Mouse (Mus musculus) limb, embryonic 15.5 days (tissue): ENCODE measurements around the gene Nfkbie. TPM values are rescaled to one million over a fixed set of nuclear protein-coding genes. Genes with fewer than 3 reads are reported as not detected.
A peak's percentile ranks its signal among the peaks of the same experiment; 100 is the strongest.

ENCODE experiments used
- ATAC-seq: fragments of 200-750 bp; cut with Nextera tagmentation; 2 replicates; pipeline ENCODE4 v1.8.0; 2017; ENCODE audit warnings: low read depth, moderate TSS enrichment; ENCODE audit not compliant: insufficient number of reproducible peaks, low FRiP score, low TSS enrichment
- H3K27ac ChIP-seq: fragments of 300-500 bp; sonication (generic); 2 replicates; pipeline ENCODE4 v1.5.1; 2015; ENCODE audit warnings: moderate library complexity, mild to moderate bottlenecking, inconsistent platforms
- H3K27me3 ChIP-seq: fragments of 300-500 bp; sonication (generic); 2 replicates; pipeline ENCODE4 v1.6.1; 2015; ENCODE audit warnings: inconsistent platforms
- H3K36me3 ChIP-seq: fragments of 300-500 bp; sonication (generic); 2 replicates; pipeline ENCODE4 v1.6.1; 2015; ENCODE audit warnings: inconsistent platforms
- H3K4me1 ChIP-seq: fragments of 300-500 bp; sonication (generic); 2 replicates; pipeline ENCODE4 v1.6.1; 2015; ENCODE audit warnings: inconsistent platforms
- H3K4me2 ChIP-seq: fragments of 300-500 bp; sonication (generic); 2 replicates; pipeline ENCODE4 v1.6.1; 2015; ENCODE audit warnings: mild to moderate bottlenecking, inconsistent platforms
- H3K4me3 ChIP-seq: fragments of 300-500 bp; sonication (generic); 2 replicates; pipeline ENCODE4 v1.5.1; 2015; ENCODE audit warnings: mild to moderate bottlenecking, inconsistent platforms
- H3K9ac ChIP-seq: fragments of 300-500 bp; sonication (generic); 2 replicates; pipeline ENCODE4 v1.6.1; 2015; ENCODE audit warnings: inconsistent platforms
- H3K9me3 ChIP-seq: fragments of 300-500 bp; sonication (generic); 2 replicates; pipeline ENCODE4 v1.6.1; 2016; ENCODE audit warnings: inconsistent platforms
- WGBS: fragments of 180-500 bp; shearing (Covaris S2); methylation state at CpG from one replicate; pipeline ENCODE4 v1.1.7; 2015; 5-methylcytosine and 5-hydroxymethylcytosine counted together
- polyA plus RNA-seq: library from polyadenylated mRNA; unstranded; fragments of >200 nt; fragmentation: Nextera tagmentation; extraction: Ambion mirVana; gene quantifications from 2 replicates; pipeline ENCODE4 v1.2.1, GENCODE M21; 2015

Gene Nfkbie
- polyA plus RNA-seq, 1 experiment from 2014 or later, result 6.1 TPM

- Histone ChIP-seq H3K4me1 (peaks cover 46% of the 10 kb centered on the region), H3K27ac (peak overlapping the region; percentile 89), H3K36me3 (peaks cover 43% of the 10 kb centered on the region), H3K4me2 (no peak overlapping the region), H3K27me3 (no peaks in the 10 kb centered on the region), H3K4me3 (no peak overlapping the region), H3K9ac (no peak overlapping the region), H3K9me3 (no peaks in the 10 kb centered on the region)
- ATAC-seq, result no peak
- WGBS, result 78% methylated on average over 23 of the region's 23 CpGs
Observed at GRCm38 (mm10) chr17:45585725-45586448, 30.4 kb downstream of the Nfkbie start.

DNA sequence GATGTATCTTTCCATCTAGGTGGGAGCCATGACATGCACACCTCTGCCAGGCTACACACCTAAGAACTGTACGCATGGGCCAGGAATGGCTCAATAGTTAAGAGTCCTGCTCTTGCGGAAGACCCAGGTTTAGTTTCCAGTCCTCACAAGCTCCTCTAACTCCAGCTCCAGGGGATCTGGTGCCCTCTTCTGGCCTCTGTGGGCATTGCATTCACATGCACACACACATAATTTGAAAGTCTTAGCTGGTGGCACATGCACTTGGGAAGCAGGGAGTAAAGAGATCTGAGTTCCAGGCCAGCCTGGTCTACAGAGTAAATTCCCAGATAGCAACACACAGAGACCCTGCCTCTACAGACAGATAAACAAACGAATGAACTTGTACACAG, 30.9 kb downstream of the Nfkbie start:
- Histone ChIP-seq H3K9me3 (no peaks in the 10 kb centered on the region), H3K27me3 (no peaks in the 10 kb centered on the region), H3K27ac (no peak overlapping the region), H3K36me3 (peaks cover 43% of the 10 kb centered on the region), H3K4me1 (peaks cover 48% of the 10 kb centered on the region), H3K4me2 (no peak overlapping the region), H3K9ac (no peak overlapping the region), H3K4me3 (no peak overlapping the region)
- 94% methylated on average over 3 of the region's 3 CpGs for WGBS
- ATAC-seq, result no peak

DNA sequence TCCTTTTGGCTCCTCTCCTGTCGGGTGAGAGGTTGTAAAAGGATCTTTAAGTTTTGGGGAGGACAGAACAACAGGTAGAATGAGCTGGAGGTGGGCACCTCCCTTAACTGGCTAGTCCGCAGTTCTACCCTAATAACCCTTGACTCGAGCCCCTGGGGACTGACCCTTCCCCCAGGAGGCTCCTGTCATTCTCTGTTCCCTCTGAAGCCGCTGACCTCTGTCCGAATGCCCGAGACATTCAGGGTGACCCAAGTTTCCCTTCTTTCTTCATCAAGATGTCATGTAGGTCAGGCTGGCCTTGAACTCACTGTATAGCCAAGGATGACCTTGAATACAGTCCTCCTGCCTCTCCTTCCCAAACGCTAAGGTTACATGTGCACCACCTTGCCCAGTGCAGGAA, 32.9 kb downstream of the Nfkbie start:
- H3K27ac ChIP-seq, result no peak overlapping the region
- no peak for ATAC-seq
- no peaks in the 10 kb centered on the region for H3K27me3 ChIP-seq
- 89% methylated on average over 6 of the region's 7 CpGs for WGBS
- no peaks in the 10 kb centered on the region for H3K9me3 ChIP-seq
- H3K36me3 ChIP-seq, result peaks cover 43% of the 10 kb centered on the region
- no peak overlapping the region for H3K4me2 ChIP-seq
- no peak overlapping the region for H3K9ac ChIP-seq
- peaks cover 60% of the 10 kb centered on the region for H3K4me1 ChIP-seq
- no peak overlapping the region for H3K4me3 ChIP-seq

GRCm38 (mm10) chr17:45589236-45589635, 33.7 kb downstream of the Nfkbie start:
- peaks cover 61% of the 10 kb centered on the region for H3K4me1 ChIP-seq
- 96% methylated on average over 7 of the region's 7 CpGs for WGBS
- ATAC-seq, result no peak

GRCm38 (mm10) chr17:45589844-45590243, 34.3 kb downstream of the Nfkbie start:
- H3K4me3 ChIP-seq, result no peak overlapping the region
- 89% methylated on average over 8 of the region's 8 CpGs for WGBS
- ATAC-seq, result no peak
- no peaks in the 10 kb centered on the region for H3K27me3 ChIP-seq
- peaks cover 43% of the 10 kb centered on the region for H3K36me3 ChIP-seq
- H3K9me3 ChIP-seq, result no peaks in the 10 kb centered on the region
- no peak overlapping the region for H3K27ac ChIP-seq
- peaks cover 61% of the 10 kb centered on the region for H3K4me1 ChIP-seq
- H3K9ac ChIP-seq, result no peak overlapping the region
- H3K4me2 ChIP-seq, result no peak overlapping the region

More at GRCm38 (mm10) chr17:45589236-45589635, 33.7 kb downstream of the Nfkbie start:
- no peak overlapping the region for H3K27ac ChIP-seq
- peaks cover 43% of the 10 kb centered on the region for H3K36me3 ChIP-seq
- no peak overlapping the region for H3K4me2 ChIP-seq
- H3K9me3 ChIP-seq, result no peaks in the 10 kb centered on the region
- no peaks in the 10 kb centered on the region for H3K27me3 ChIP-seq
- H3K4me3 ChIP-seq, result no peak overlapping the region
- no peak overlapping the region for H3K9ac ChIP-seq

- Histone ChIP-seq H3K4me3 (no peak overlapping the region), H3K36me3 (peaks cover 43% of the 10 kb centered on the region), H3K9ac (no peak overlapping the region), H3K27ac (no peak overlapping the region), H3K4me2 (no peak overlapping the region), H3K27me3 (no peaks in the 10 kb centered on the region), H3K4me1 (peaks cover 61% of the 10 kb centered on the region), H3K9me3 (no peaks in the 10 kb centered on the region)
- whole genome bisulfite sequencing, result 64% methylated on average over 6 of the region's 6 CpGs
- no peak for ATAC-seq
Observed at GRCm38 (mm10) chr17:45590410-45590809, 34.9 kb downstream of the Nfkbie start.

- H3K9ac ChIP-seq, result no peak overlapping the region
- no peak for ATAC-seq
- H3K27me3 ChIP-seq, result no peaks in the 10 kb centered on the region
- peak overlapping the region; percentile 21 for H3K4me3 ChIP-seq
- H3K4me2 ChIP-seq, result peak overlapping the region; percentile 98
- H3K9me3 ChIP-seq, result no peaks in the 10 kb centered on the region
- peak overlapping the region; percentile 77 for H3K27ac ChIP-seq
- H3K36me3 ChIP-seq, result peaks cover 29% of the 10 kb centered on the region
- 45% methylated on average over 16 of the region's 16 CpGs for WGBS
- H3K4me1 ChIP-seq, result peaks cover 69% of the 10 kb centered on the region
Observed at GRCm38 (mm10) chr17:45591701-45592605, 36.5 kb downstream of the Nfkbie start.

- no peak for ATAC-seq
- H3K36me3 ChIP-seq, result peaks cover 23% of the 10 kb centered on the region
- no peaks in the 10 kb centered on the region for H3K9me3 ChIP-seq
- H3K4me2 ChIP-seq, result peak overlapping the region; percentile 98
- no peaks in the 10 kb centered on the region for H3K27me3 ChIP-seq
- H3K9ac ChIP-seq, result no peak overlapping the region
- peak overlapping the region; percentile 77 for H3K27ac ChIP-seq
- H3K4me3 ChIP-seq, result peak overlapping the region; percentile 21
- 38% methylated on average over 8 of the region's 8 CpGs for WGBS
- H3K4me1 ChIP-seq, result peaks cover 72% of the 10 kb centered on the region
Observed at GRCm38 (mm10) chr17:45592606-45593431, 37.3 kb downstream of the Nfkbie start.

- WGBS, result 42% methylated on average over 8 of the region's 8 CpGs
- Histone ChIP-seq H3K4me2 (peak overlapping the region; percentile 98), H3K9ac (no peak overlapping the region), H3K9me3 (no peaks in the 10 kb centered on the region), H3K36me3 (peaks cover 18% of the 10 kb centered on the region), H3K4me1 (peaks cover 72% of the 10 kb centered on the region), H3K27me3 (no peaks in the 10 kb centered on the region), H3K27ac (peak overlapping the region; percentile 77), H3K4me3 (peak overlapping the region; percentile 57; the same call in 1 of the 2 replicates)
- ATAC-seq, result no peak
Observed at GRCm38 (mm10) chr17:45593479-45593878, 38.0 kb downstream of the Nfkbie start.

- WGBS, result 56% methylated on average over 8 of the region's 8 CpGs
- ATAC-seq, result no peak
- Histone ChIP-seq H3K4me3 (peak overlapping the region; percentile 57), H3K4me2 (peak overlapping the region; percentile 98), H3K4me1 (peaks cover 74% of the 10 kb centered on the region), H3K9me3 (no peaks in the 10 kb centered on the region), H3K9ac (0 out of 2 replicates have a peak overlapping the region, but pooled peaks have one; percentile 7), H3K27me3 (no peaks in the 10 kb centered on the region), H3K36me3 (peaks cover 11% of the 10 kb centered on the region), H3K27ac (no peak overlapping the region)
Observed at GRCm38 (mm10) chr17:45594195-45594594, 38.7 kb downstream of the Nfkbie start.

DNA sequence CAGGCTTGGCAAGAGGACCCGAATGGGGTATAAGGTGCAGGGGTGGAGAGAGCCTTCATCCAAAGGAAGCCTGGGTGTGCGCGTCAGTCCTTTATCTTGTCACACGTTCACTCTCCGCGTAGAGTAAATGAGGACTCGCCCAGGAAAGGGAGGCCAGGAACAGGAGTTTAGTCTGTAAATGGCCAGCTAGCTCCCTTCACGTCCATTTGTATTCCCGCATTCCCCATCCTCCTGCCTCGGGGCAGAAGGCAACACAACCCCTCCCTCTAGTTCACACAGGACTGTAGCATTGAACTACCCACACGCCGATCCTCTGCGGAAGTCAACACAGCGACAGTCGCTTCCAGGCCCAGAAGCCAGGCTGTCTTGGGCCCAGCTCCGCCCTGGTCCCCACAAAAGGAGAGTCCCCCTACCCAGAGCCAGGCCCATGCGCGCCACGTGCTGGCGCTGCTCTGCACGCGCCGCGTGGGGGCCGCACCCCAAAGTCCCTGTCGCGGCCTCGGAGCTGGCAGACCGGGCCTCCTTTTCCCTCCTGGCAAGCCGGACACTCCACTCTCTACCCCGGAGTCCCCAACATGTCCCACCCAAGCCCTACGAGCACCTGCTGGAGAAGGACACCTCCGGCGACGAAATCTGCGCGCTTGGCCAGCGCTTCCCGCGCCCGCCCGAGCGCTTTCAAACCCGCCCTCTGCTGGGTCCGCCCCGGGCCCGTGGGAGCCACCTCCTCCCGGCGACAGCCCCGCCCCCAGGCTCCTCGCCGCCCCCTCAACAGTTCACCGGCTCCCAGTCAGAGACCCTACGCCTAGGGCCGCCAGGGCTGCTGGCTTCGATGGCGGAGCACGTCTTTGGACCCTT, 39.6 kb downstream of the Nfkbie start:
- ATAC-seq, result peak; percentile 67
- Histone ChIP-seq H3K27me3 (peaks cover 6% of the 10 kb centered on the region), H3K4me3 (peak overlapping the region; percentile 57), H3K27ac (peak overlapping the region; percentile 84), H3K4me1 (peaks cover 81% of the 10 kb centered on the region), H3K36me3 (peaks cover 2% of the 10 kb centered on the region; the same call in 1 of the 2 replicates), H3K4me2 (peak overlapping the region; percentile 98), H3K9ac (peak overlapping the region; percentile 39), H3K9me3 (no peaks in the 10 kb centered on the region)
- WGBS, result 2% methylated on average over 58 of the region's 58 CpGs
